Mouse (Mus musculus) G1E (cell line): ENCODE data around the gene Gm6408.

Experiments used
- CTCF ChIP-seq: IDR thresholded peaks from 2 replicates; pipeline ENCODE4 v1.5.1; 2012; ENCODE audit warnings: low read depth, low read length, inconsistent platforms, mixed read lengths
- GATA1 ChIP-seq: IDR thresholded peaks from 2 replicates; pipeline ENCODE4 v1.6.1; 2012; ENCODE audit warnings: borderline replicate concordance, low read length, inconsistent platforms, mixed read lengths
- GATA2 ChIP-seq: IDR thresholded peaks from 2 replicates; pipeline ENCODE4 v1.6.1; 2012; ENCODE audit warnings: low read depth, low read length, inconsistent platforms, borderline replicate concordance
- TAL1 ChIP-seq: conservative IDR thresholded peaks from 2 replicates; pipeline ENCODE4 v1.6.1; 2012; ENCODE audit warnings: low read depth, low read length, inconsistent platforms, mixed read lengths

DNA sequence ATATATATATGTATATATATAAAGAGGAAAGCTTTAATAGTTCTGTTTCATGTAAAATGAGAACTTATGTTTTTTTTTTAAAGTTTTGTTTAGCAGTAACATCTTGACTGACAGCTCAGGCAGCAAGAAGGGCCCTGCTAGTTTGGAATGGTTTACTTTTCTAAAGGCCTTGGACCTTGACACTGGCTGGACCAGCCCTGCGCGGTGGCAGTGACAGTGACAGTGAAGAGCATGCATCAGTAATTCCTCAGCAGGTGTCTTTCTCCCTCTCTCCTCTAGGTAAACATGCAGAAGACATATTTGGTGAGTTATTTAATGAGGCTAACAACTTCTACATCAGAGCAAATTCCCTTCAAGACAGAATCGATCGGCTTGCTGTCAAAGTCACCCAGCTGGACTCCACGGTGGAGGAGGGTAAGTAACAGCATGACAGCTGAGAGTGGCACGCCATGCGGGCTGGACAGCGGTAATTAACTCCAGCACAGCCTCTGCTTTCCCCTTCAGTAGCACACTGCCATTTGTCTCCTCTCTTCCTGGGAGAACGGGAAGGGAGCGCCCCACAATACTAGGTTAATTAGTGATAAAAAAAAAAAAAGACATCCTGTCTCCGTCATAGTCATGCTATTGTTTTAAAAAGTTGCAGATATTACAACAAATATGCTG lies 30.0 kb upstream of the Gm6408 start:
- TF ChIP-seq CTCF (no peak), GATA1 (no peak), GATA2 (no peak), TAL1 (no peak)
